Mouse (Mus musculus): ENCODE measurements around the gene Ffar1. TPM values are rescaled to one million over a fixed set of nuclear protein-coding genes. Genes with fewer than 3 reads are reported as not detected.

Gene Ffar1
- polyA plus RNA-seq, 1 experiment = not detected

- H3K4me3 ChIP-seq = no peak within 1 kb of the TSS
- H3K4me2 ChIP-seq (ENCODE audit: low read depth) = no peak within 1 kb of the TSS
- no peak for TF ChIP-seq POLR2A (IDR thresholded peaks at IDR 0.05; ENCODE audit: insufficient read length, low read depth)
- no peak for TF ChIP-seq USF1 (IDR thresholded peaks at IDR 0.05; ENCODE audit: low read depth)
- TF ChIP-seq MYOD1 (IDR thresholded peaks at IDR 0.05; ENCODE audit: control insufficient read depth in 1 of 3, insufficient read length in 2 of 3, low read depth in 2 of 3) = no peak
- no peak for TF ChIP-seq SRF (IDR thresholded peaks at IDR 0.05; ENCODE audit: control insufficient read depth, insufficient read length, low read depth)
- TF ChIP-seq MYOG (IDR thresholded peaks at IDR 0.05; ENCODE audit: control insufficient read depth in 1 of 3, insufficient read depth in 1 of 3, insufficient read length in 2 of 3, low read depth in 2 of 3) = no peak
- TF ChIP-seq CEBPB (IDR thresholded peaks at IDR 0.05; ENCODE audit: insufficient read depth, poor library complexity, severe bottlenecking) = no peak
- TF ChIP-seq E2F4 (IDR thresholded peaks at IDR 0.05; ENCODE audit: insufficient read depth) = no peak
- TF ChIP-seq REST (IDR thresholded peaks at IDR 0.05; ENCODE audit: insufficient read depth, insufficient read length) = no peak
- no peak for TF ChIP-seq TCF3 (IDR thresholded peaks at IDR 0.05; ENCODE audit: insufficient read length, low read depth)
- TF ChIP-seq TCF12 (IDR thresholded peaks at IDR 0.05; ENCODE audit: insufficient read depth, poor library complexity, severe bottlenecking) = no peak
- TF ChIP-seq POLR2AphosphoS2 (IDR thresholded peaks at IDR 0.05; ENCODE audit: insufficient read length, low read depth) = no peak
- peaks cover 7% of the 10 kb centered on the region for H3K27me3 ChIP-seq (ENCODE audit: control insufficient read depth, insufficient read depth, insufficient read length)
- H3K79me2 ChIP-seq (ENCODE audit: control insufficient read depth, insufficient read depth) = no peaks in the 10 kb centered on the region
- H3ac ChIP-seq (ENCODE audit: control insufficient read depth, insufficient read length) = no peak within 1 kb of the TSS
- H3K36me3 ChIP-seq (ENCODE audit: control insufficient read depth, insufficient read depth) = no peaks in the 10 kb centered on the region
Measured at GRCm38 (mm10) chr7:30880176-30880575, 18.8 kb upstream of the Ffar1 start, which contains the start of gene Cd22. TSS of gene Cd22 (minus strand) at chr7:30880342.

GRCm38 (mm10) chr7:30878950-30879349, 17.6 kb upstream of the Ffar1 start:
- no peak overlapping the region for H3K4me3 ChIP-seq

GRCm38 (mm10) chr7:30873083-30873482, 11.7 kb upstream of the Ffar1 start:
- TF ChIP-seq MYOD1 (IDR thresholded peaks at IDR 0.05; ENCODE audit: control insufficient read depth in 1 of 3, insufficient read length in 2 of 3, low read depth in 2 of 3) (no peak), MYOG (IDR thresholded peaks at IDR 0.05; ENCODE audit: control insufficient read depth in 1 of 3, insufficient read depth in 1 of 3, insufficient read length in 2 of 3, low read depth in 2 of 3) (no peak), POLR2AphosphoS2 (IDR thresholded peaks at IDR 0.05; ENCODE audit: insufficient read length, low read depth) (no peak), USF1 (IDR thresholded peaks at IDR 0.05; ENCODE audit: low read depth) (no peak), CEBPB (IDR thresholded peaks at IDR 0.05; ENCODE audit: insufficient read depth, poor library complexity, severe bottlenecking) (no peak), TCF3 (IDR thresholded peaks at IDR 0.05; ENCODE audit: insufficient read length, low read depth) (no peak), TCF12 (IDR thresholded peaks at IDR 0.05; ENCODE audit: insufficient read depth, poor library complexity, severe bottlenecking) (no peak), POLR2A (IDR thresholded peaks at IDR 0.05; ENCODE audit: insufficient read length, low read depth) (no peak), REST (IDR thresholded peaks at IDR 0.05; ENCODE audit: insufficient read depth, insufficient read length) (no peak), E2F4 (IDR thresholded peaks at IDR 0.05; ENCODE audit: insufficient read depth) (no peak), SRF (IDR thresholded peaks at IDR 0.05; ENCODE audit: control insufficient read depth, insufficient read length, low read depth) (no peak), MAX (IDR thresholded peaks at IDR 0.05; ENCODE audit: low read depth) (no peak)
- no peak overlapping the region for H3ac ChIP-seq (ENCODE audit: control insufficient read depth, insufficient read length)
- H3K4me3 ChIP-seq = no peak overlapping the region
- no peak overlapping the region for H3K4me2 ChIP-seq (ENCODE audit: low read depth)
- H3K79me2 ChIP-seq (ENCODE audit: control insufficient read depth, insufficient read depth) = no peaks in the 10 kb centered on the region
- H3K36me3 ChIP-seq (ENCODE audit: control insufficient read depth, insufficient read depth) = no peaks in the 10 kb centered on the region
- H3K27me3 ChIP-seq (ENCODE audit: control insufficient read depth, insufficient read depth, insufficient read length) = peaks cover 16% of the 10 kb centered on the region

More at GRCm38 (mm10) chr7:30878950-30879349, 17.6 kb upstream of the Ffar1 start:
- H3ac ChIP-seq (ENCODE audit: control insufficient read depth, insufficient read length) = no peak overlapping the region
- H3K4me2 ChIP-seq (ENCODE audit: low read depth) = no peak overlapping the region
- no peak for TF ChIP-seq E2F4 (IDR thresholded peaks at IDR 0.05; ENCODE audit: insufficient read depth)
- TF ChIP-seq MYOD1 (IDR thresholded peaks at IDR 0.05; ENCODE audit: control insufficient read depth in 1 of 3, insufficient read length in 2 of 3, low read depth in 2 of 3) = no peak
- TF ChIP-seq POLR2A (IDR thresholded peaks at IDR 0.05; ENCODE audit: insufficient read length, low read depth) = no peak
- TF ChIP-seq SRF (IDR thresholded peaks at IDR 0.05; ENCODE audit: control insufficient read depth, insufficient read length, low read depth) = no peak
- no peak for TF ChIP-seq POLR2AphosphoS2 (IDR thresholded peaks at IDR 0.05; ENCODE audit: insufficient read length, low read depth)
- TF ChIP-seq REST (IDR thresholded peaks at IDR 0.05; ENCODE audit: insufficient read depth, insufficient read length) = no peak
- TF ChIP-seq MAX (IDR thresholded peaks at IDR 0.05; ENCODE audit: low read depth) = no peak
- TF ChIP-seq TCF3 (IDR thresholded peaks at IDR 0.05; ENCODE audit: insufficient read length, low read depth) = no peak
- no peak for TF ChIP-seq MYOG (IDR thresholded peaks at IDR 0.05; ENCODE audit: control insufficient read depth in 1 of 3, insufficient read depth in 1 of 3, insufficient read length in 2 of 3, low read depth in 2 of 3)
- no peak for TF ChIP-seq TCF12 (IDR thresholded peaks at IDR 0.05; ENCODE audit: insufficient read depth, poor library complexity, severe bottlenecking)
- H3K36me3 ChIP-seq (ENCODE audit: control insufficient read depth, insufficient read depth) = no peaks in the 10 kb centered on the region
- H3K27me3 ChIP-seq (ENCODE audit: control insufficient read depth, insufficient read depth, insufficient read length) = peaks cover 7% of the 10 kb centered on the region
- H3K79me2 ChIP-seq (ENCODE audit: control insufficient read depth, insufficient read depth) = no peaks in the 10 kb centered on the region

- no peak overlapping the region for H3K4me3 ChIP-seq
- peaks cover 42% of the 10 kb centered on the region for H3K27me3 ChIP-seq (ENCODE audit: control insufficient read depth, insufficient read depth, insufficient read length)
- H3ac ChIP-seq (ENCODE audit: control insufficient read depth, insufficient read length) = no peak overlapping the region
- no peaks in the 10 kb centered on the region for H3K79me2 ChIP-seq (ENCODE audit: control insufficient read depth, insufficient read depth)
- TF ChIP-seq MYOD1 (IDR thresholded peaks at IDR 0.05; ENCODE audit: control insufficient read depth in 1 of 3, insufficient read length in 2 of 3, low read depth in 2 of 3) (peak in 1 of 3 experiments; percentile 21), E2F4 (IDR thresholded peaks at IDR 0.05; ENCODE audit: insufficient read depth) (no peak)
- no peak overlapping the region for H3K4me2 ChIP-seq (ENCODE audit: low read depth)
- H3K36me3 ChIP-seq (ENCODE audit: control insufficient read depth, insufficient read depth) = no peaks in the 10 kb centered on the region
Measured at GRCm38 (mm10) chr7:30863386-30863785, 2.0 kb upstream of the Ffar1 start.
